Mouse (Mus musculus) heart, adult 2 months (tissue): ENCODE data around the gene Trpm5. TPM values are rescaled to one million over a fixed set of nuclear protein-coding genes. Genes with fewer than 3 reads are reported as not detected.

Experiments
- DNase-seq, 2 experiments: peaks; one replicate each; pipeline ENCODE4 v3.0.0; 2021
- H3K27ac ChIP-seq: fragments of 200-600 bp; 2 replicates; pipeline ENCODE4 v1.8.1; 2022
- H3K27me3 ChIP-seq: fragments of 200-500 bp; 2 replicates; pipeline ENCODE4 v1.6.1; 2012; ENCODE audit warnings: mild to moderate bottlenecking, low read length, inconsistent platforms, mixed read lengths; ENCODE audit not compliant: control insufficient read depth, insufficient read depth
- H3K36me3 ChIP-seq: fragments of 200-500 bp; 2 replicates; pipeline ENCODE4 v1.6.1; 2012; ENCODE audit warnings: low read length, inconsistent platforms; ENCODE audit not compliant: control insufficient read depth, insufficient read depth
- H3K4me1 ChIP-seq: fragments of 200-500 bp; 2 replicates; pipeline ENCODE4 v1.6.1; 2011; ENCODE audit warnings: low read length; ENCODE audit not compliant: control insufficient read depth, insufficient read depth
- H3K4me3 ChIP-seq: fragments of 200-600 bp; 2 replicates; pipeline ENCODE4 v1.8.1; 2022
- H3K79me2 ChIP-seq: fragments of 200-500 bp; replicated peaks from 2 replicates; pipeline ENCODE4 v1.6.1; 2012; ENCODE audit warnings: mild to moderate bottlenecking, inconsistent platforms, low read length, moderate library complexity, mixed read lengths; ENCODE audit not compliant: control insufficient read depth, insufficient read depth
- H3K9ac ChIP-seq: fragments of 200-500 bp; 2 replicates; pipeline ENCODE4 v1.6.1; 2012; ENCODE audit warnings: low read depth, mild to moderate bottlenecking, control low read depth, inconsistent platforms, low read length, mixed read lengths
- CTCF ChIP-seq: fragments of 200-600 bp; IDR thresholded peaks from 2 replicates; pipeline ENCODE4 v1.8.1; 2022; ENCODE audit warnings: antibody characterized with exemption, mild to moderate bottlenecking, moderate library complexity
- EP300 ChIP-seq: fragments of 200-500 bp; IDR thresholded peaks from 2 replicates; pipeline ENCODE4 v1.6.1; 2011; ENCODE audit warnings: low read depth, low read length, control low read depth; ENCODE audit not compliant: insufficient read depth
- POLR2A ChIP-seq: fragments of 200-500 bp; IDR thresholded peaks from 2 replicates; pipeline ENCODE4 v1.6.1; 2011; ENCODE audit warnings: mild to moderate bottlenecking, low read depth, low read length, control low read depth; ENCODE audit not compliant: insufficient read depth
- WGBS: fragments of 180-500 bp; shearing (Covaris S2); methylation state at CpG from one replicate; pipeline ENCODE4 v1.1.7; 2018; 5-methylcytosine and 5-hydroxymethylcytosine counted together
- intact Hi-C: fragments of 180-260 bp; cut with DNase I; formaldehyde crosslinking; loops from one replicate; pipeline ENCODE4 v1.15.1; 2025
- polyA plus RNA-seq: library from polyadenylated mRNA; depleted of rRNA; stranded (reverse); fragments of >200 nt; gene quantifications from 2 replicates; pipeline ENCODE4 v1.2.3, GENCODE M21; 2012
- total RNA-seq, 2 experiments: library from RNA; stranded (reverse); gene quantifications; 2 replicates each; pipeline ENCODE4 v1.2.3; 2021

Gene Trpm5
- total and polyA plus RNA-seq, 3 experiments = 0.08 TPM; not detected in 2

DNA sequence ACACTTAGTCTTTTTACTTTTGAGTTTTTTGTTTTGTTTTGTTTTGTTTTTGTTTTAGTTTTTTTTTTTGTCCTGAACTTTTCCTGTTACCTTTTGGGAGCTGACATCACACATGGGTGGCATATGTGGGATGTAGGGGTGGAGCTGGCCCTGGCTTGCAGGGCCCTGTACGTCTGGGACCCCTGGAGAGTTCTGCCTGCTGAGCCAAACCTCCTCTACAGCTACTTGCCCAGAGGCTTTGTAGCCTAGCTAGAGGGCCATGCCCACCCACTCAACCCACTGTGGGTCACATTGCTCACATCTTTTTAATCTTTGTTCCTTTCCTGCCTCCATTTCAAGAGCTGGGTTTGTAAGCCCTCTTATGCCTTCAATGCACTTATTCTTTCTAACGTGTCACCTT is 27.0 kb downstream of the Trpm5 start:
- TF ChIP-seq POLR2A = no peak
- TF ChIP-seq CTCF = no peak
- no peak for TF ChIP-seq EP300
- H3K9ac ChIP-seq = no peak overlapping the region
- intact Hi-C loops = no loop called here
- no peaks in the 10 kb centered on the region for H3K27me3 ChIP-seq
- DNase-seq = no peak
- peaks cover 7% of the 10 kb centered on the region for H3K36me3 ChIP-seq
- H3K4me3 ChIP-seq = no peak overlapping the region
- H3K79me2 ChIP-seq = no peaks in the 10 kb centered on the region
- WGBS = 37% methylated on average over 2 of the region's 2 CpGs
- peaks cover 13% of the 10 kb centered on the region for H3K4me1 ChIP-seq
- H3K27ac ChIP-seq = no peak overlapping the region

DNA sequence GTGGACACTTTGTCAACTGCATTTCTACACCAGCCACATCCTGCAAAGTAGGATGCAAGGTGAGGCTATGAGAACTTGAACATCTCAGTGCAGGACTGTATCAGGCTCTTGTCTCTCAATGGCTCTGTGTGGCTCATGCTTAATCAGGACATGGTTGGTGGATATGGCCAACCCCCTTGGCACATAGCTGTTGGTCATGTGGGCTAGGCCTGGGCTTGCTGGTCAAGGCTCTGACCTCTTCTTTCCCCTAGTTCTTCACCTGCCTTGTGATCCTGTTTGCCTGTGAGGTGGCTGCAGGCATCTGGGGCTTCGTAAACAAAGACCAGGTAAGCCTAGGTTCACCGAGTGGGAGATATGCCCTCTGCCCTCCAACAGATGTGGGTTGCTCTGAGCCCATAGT is 28.8 kb downstream of the Trpm5 start:
- WGBS = 89% methylated on average over 2 of the region's 2 CpGs
- H3K27ac ChIP-seq = no peak overlapping the region
- H3K4me3 ChIP-seq = no peak overlapping the region
- no peak for DNase-seq
- H3K36me3 ChIP-seq = peaks cover 13% of the 10 kb centered on the region
- intact Hi-C loops = no loop called here
- H3K27me3 ChIP-seq = no peaks in the 10 kb centered on the region
- no peak overlapping the region for H3K9ac ChIP-seq
- no peaks in the 10 kb centered on the region for H3K79me2 ChIP-seq
- TF ChIP-seq EP300 (no peak), CTCF (no peak), POLR2A (no peak)
- peaks cover 20% of the 10 kb centered on the region for H3K4me1 ChIP-seq

DNA sequence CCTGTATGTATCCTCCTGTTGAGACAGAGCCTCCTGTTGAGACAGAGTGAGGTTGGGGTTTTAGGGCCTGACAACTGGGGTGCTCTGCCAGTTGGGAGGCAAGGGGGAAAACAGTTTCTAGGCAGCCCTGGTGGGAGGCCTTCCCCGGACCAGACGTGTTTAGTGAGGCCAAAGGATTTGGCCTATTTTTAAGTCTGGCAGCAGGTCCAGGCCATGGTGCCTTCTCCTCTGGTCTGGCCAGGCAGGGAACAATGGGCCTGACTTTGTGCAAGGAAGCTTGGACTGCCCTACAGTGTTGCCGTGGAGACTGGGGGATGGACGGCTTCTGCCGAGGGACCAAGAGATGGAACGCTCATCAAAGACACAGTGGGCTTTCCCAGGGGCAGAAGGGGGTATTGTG is 30.2 kb downstream of the Trpm5 start:
- WGBS = 32% methylated on average over 6 of the region's 6 CpGs
- Histone ChIP-seq H3K27me3 (no peaks in the 10 kb centered on the region), H3K4me3 (no peak overlapping the region), H3K79me2 (no peaks in the 10 kb centered on the region), H3K36me3 (peaks cover 19% of the 10 kb centered on the region), H3K4me1 (peaks cover 27% of the 10 kb centered on the region), H3K9ac (no peak overlapping the region), H3K27ac (no peak overlapping the region; the same call in 1 of the 2 replicates)
- no peak for DNase-seq
- TF ChIP-seq CTCF (no peak), EP300 (no peak), POLR2A (no peak)
- intact Hi-C loops = no loop called here

DNA sequence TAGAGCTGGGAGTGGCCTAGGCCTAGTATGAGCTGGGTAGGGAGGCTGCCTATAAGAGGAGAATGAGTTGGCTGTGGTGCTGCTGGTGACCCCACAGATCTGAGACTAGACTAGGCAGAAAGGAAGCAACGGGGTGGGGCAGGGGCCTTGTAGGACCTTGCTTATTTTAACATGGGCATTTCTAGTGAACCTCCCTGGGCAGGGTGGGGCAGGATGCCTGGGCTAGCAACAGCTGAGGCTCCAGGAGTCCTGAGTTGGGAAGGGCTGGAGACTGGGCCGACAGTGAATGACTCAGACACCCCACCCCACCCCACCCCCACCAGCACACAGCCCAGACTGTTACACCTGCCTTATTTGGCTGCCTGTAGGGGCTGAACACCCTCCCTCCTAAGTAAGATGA is 31.7 kb downstream of the Trpm5 start:
- Histone ChIP-seq H3K79me2 (no peaks in the 10 kb centered on the region), H3K36me3 (peaks cover 20% of the 10 kb centered on the region), H3K4me3 (no peak overlapping the region), H3K27me3 (no peaks in the 10 kb centered on the region), H3K9ac (no peak overlapping the region), H3K27ac (peak overlapping the region; percentile 48), H3K4me1 (peaks cover 39% of the 10 kb centered on the region)
- peak in 1 of 2 experiments; percentile 42 for DNase-seq
- no peak for TF ChIP-seq CTCF
- intact Hi-C loops = no loop called here
- WGBS = 35% methylated on average over 2 of the region's 2 CpGs

DNA sequence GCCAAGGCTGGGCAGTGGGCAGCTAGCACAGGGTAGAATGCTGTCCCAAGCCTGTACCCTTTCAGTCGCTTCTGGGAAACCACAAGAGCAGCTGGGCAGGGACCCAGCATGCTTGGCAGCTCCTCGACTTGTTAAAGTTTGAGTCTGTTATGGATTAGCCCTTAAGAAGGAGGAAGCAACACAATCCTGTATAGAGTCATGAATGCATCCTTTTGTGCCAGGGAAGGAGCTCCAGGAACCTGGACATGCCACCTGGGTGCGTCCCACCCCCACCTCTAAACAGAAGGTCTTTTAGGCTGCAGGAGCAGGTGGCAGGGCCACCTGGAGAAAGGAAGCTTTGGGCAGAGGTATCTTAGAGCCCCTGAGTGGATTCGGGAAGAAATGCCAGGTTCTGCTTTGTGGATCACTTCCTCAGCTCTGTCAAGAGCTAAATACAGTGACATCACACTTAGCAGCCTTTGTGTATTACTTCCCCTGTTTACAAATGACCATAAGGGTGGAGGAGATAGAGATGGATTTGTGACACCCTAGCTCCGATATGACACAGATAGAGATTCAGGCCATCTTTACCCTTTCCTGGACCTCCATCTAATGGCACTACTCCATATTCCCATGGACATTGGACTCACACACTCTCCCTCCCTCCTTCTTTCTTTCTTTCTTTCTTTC is 35.1 kb downstream of the Trpm5 start:
- H3K27me3 ChIP-seq = no peaks in the 10 kb centered on the region
- H3K27ac ChIP-seq = peak overlapping the region; percentile 92
- H3K9ac ChIP-seq = no peak overlapping the region
- intact Hi-C loops = loop anchor here (2.0 kb wide), 2 partner anchors 17 to 27 kb away; no protein-coding TSS in a partner anchor
- 10% methylated on average over 5 of the region's 5 CpGs for WGBS
- H3K36me3 ChIP-seq = peaks cover 28% of the 10 kb centered on the region
- H3K4me1 ChIP-seq = peaks cover 58% of the 10 kb centered on the region
- H3K79me2 ChIP-seq = peaks cover 5% of the 10 kb centered on the region
- TF ChIP-seq CTCF (no peak), POLR2A (no peak), EP300 (no peak)
- peak; percentile 68 to 72 for DNase-seq
- H3K4me3 ChIP-seq = 0 out of 2 replicates have a peak overlapping the region, but pooled peaks have one; percentile 28

DNA sequence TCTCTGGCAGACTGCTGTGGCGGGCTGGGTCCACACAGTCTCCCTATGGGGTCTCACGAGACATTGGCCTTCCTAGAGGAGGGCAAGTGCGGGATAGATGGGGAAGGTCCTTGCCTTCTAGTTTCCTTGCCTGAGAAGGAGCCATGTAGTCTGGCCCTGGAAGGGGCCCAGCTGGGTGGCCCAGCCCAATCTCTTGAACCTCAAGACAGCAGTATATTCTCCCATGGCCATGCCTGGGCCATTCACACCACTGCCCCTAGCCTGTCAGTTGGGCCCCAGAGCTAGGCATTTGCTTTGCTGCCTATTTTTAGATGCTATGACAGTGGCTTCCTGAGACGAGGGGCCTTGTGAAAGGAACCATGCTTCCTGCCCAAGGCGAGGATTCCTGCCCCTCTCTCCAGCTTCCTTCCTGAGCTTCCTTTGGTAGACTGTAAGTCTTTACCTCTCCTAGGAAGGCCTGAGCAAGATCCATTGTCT is 36.2 kb downstream of the Trpm5 start:
- intact Hi-C loops = loop anchor here (2.0 kb wide), 2 partner anchors 15 to 29 kb away; no protein-coding TSS in a partner anchor
- peaks cover 22% of the 10 kb centered on the region for H3K36me3 ChIP-seq
- peak; percentile 59 to 68 for DNase-seq
- 12% methylated on average over 5 of the region's 5 CpGs for WGBS
- peaks cover 60% of the 10 kb centered on the region for H3K4me1 ChIP-seq
- H3K4me3 ChIP-seq = peak overlapping the region; percentile 34
- peak overlapping the region; percentile 26 for H3K9ac ChIP-seq
- TF ChIP-seq POLR2A (0 out of 2 replicates have a peak, but pooled peaks have one; percentile 3), EP300 (peak; percentile 47; the same call in 1 of the 2 replicates), CTCF (no peak)
- no peaks in the 10 kb centered on the region for H3K27me3 ChIP-seq
- peak overlapping the region; percentile 92 for H3K27ac ChIP-seq
- peaks cover 7% of the 10 kb centered on the region for H3K79me2 ChIP-seq
